Mouse (Mus musculus): ENCODE measurements at regions not wholly inside any gene's neighbourhood (a gene's known extent, or its start where the extent isn't known, plus 50 kb on each side); places are given as distances from the start of the nearest gene placed in this dataset.

DNA sequence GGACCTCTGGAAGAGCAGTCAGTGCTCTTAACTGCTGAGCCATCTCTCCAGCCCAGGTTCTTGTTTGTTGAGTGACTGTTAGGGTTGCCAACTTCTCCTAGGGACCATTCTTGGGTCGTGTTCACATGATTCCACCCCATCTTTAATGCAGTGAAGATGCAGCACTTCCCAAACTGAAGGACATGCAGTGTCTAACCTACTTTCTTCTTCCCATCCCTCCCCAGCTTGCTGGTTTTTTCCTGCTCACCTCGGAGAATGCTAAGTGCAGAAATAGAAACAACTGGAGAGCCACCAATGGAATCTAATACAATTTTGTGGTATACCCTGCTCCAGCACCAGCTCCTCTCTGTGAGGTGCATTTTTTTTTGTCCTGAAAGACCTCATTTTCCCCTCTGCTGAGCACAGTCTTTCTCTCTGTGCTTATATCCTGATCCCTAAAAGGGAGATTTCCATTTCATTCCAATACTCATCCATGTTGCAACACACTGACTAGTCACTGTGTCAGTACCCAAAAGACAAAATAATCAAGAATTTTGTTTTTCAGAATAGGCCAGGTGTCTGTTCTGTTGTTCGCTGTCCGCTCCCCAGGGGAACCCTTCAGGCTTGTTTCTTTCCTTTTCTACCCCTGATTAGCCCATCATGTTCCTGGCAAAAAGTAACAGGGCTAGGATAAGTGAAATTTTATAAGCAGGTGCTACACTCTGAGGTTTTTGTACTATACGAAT, 263.6 kb downstream of the Pth2r start:
- H3K79me2 ChIP-seq (ENCODE audit: control insufficient read depth, insufficient read depth), result no peaks in the 10 kb centered on the region
- H3K4me3 ChIP-seq, result no peak overlapping the region
- no peaks in the 10 kb centered on the region for H3K27me3 ChIP-seq (ENCODE audit: control insufficient read depth, insufficient read depth, insufficient read length)
- no peaks in the 10 kb centered on the region for H3K36me3 ChIP-seq (ENCODE audit: control insufficient read depth, insufficient read depth)
- H3ac ChIP-seq (ENCODE audit: control insufficient read depth, insufficient read length), result no peak overlapping the region
- H3K4me2 ChIP-seq (ENCODE audit: low read depth), result no peak overlapping the region
- TF ChIP-seq MYOD1 (IDR thresholded peaks at IDR 0.05; ENCODE audit: control insufficient read depth in 1 of 3, insufficient read length in 2 of 3, low read depth in 2 of 3), result no peak
- TF ChIP-seq USF1 (IDR thresholded peaks at IDR 0.05; ENCODE audit: low read depth), result no peak
- TF ChIP-seq MYOG (IDR thresholded peaks at IDR 0.05; ENCODE audit: control insufficient read depth in 1 of 3, insufficient read depth in 1 of 3, insufficient read length in 2 of 3, low read depth in 2 of 3), result no peak
- TF ChIP-seq TCF12 (IDR thresholded peaks at IDR 0.05; ENCODE audit: insufficient read depth, poor library complexity, severe bottlenecking), result no peak
- TF ChIP-seq SRF (IDR thresholded peaks at IDR 0.05; ENCODE audit: control insufficient read depth, insufficient read length, low read depth), result no peak
- TF ChIP-seq E2F4 (IDR thresholded peaks at IDR 0.05; ENCODE audit: insufficient read depth), result no peak
- TF ChIP-seq REST (IDR thresholded peaks at IDR 0.05; ENCODE audit: insufficient read depth, insufficient read length), result no peak
- TF ChIP-seq POLR2A (IDR thresholded peaks at IDR 0.05; ENCODE audit: insufficient read length, low read depth), result no peak
- no peak for TF ChIP-seq POLR2AphosphoS2 (IDR thresholded peaks at IDR 0.05; ENCODE audit: insufficient read length, low read depth)
- TF ChIP-seq CEBPB (IDR thresholded peaks at IDR 0.05; ENCODE audit: insufficient read depth, poor library complexity, severe bottlenecking), result no peak
- TF ChIP-seq TCF3 (IDR thresholded peaks at IDR 0.05; ENCODE audit: insufficient read length, low read depth), result no peak
- no peak for TF ChIP-seq MAX (IDR thresholded peaks at IDR 0.05; ENCODE audit: low read depth)

DNA sequence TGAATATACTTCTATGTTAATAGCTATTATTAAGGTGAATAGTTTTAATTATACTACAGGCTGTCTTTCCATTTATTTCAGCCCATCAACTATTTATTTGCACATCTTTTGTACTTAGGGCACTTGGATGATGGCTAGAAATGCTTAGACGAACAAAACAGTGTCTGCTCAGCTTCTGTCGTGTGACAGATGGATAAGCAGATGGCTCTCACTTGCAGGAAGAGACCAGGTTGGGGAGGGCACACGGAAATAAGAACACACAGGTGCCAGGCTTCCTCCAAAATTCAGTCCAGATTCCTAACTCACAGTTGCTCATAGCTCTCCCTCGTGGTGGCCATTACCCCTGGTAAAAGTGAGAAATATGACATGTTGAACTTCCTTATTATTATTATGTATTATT, 267.0 kb downstream of the Pth2r start:
- TF ChIP-seq MAX (IDR thresholded peaks at IDR 0.05; ENCODE audit: low read depth) (no peak), POLR2A (IDR thresholded peaks at IDR 0.05; ENCODE audit: insufficient read length, low read depth) (no peak), REST (IDR thresholded peaks at IDR 0.05; ENCODE audit: insufficient read depth, insufficient read length) (no peak), POLR2AphosphoS2 (IDR thresholded peaks at IDR 0.05; ENCODE audit: insufficient read length, low read depth) (no peak), TCF12 (IDR thresholded peaks at IDR 0.05; ENCODE audit: insufficient read depth, poor library complexity, severe bottlenecking) (no peak), MYOG (IDR thresholded peaks at IDR 0.05; ENCODE audit: control insufficient read depth in 1 of 3, insufficient read depth in 1 of 3, insufficient read length in 2 of 3, low read depth in 2 of 3) (no peak), MYOD1 (IDR thresholded peaks at IDR 0.05; ENCODE audit: control insufficient read depth in 1 of 3, insufficient read length in 2 of 3, low read depth in 2 of 3) (no peak), USF1 (IDR thresholded peaks at IDR 0.05; ENCODE audit: low read depth) (no peak)
- H3K4me3 ChIP-seq, result no peak overlapping the region
- H3K4me2 ChIP-seq (ENCODE audit: low read depth), result no peak overlapping the region
- no peaks in the 10 kb centered on the region for H3K27me3 ChIP-seq (ENCODE audit: control insufficient read depth, insufficient read depth, insufficient read length)
- H3K36me3 ChIP-seq (ENCODE audit: control insufficient read depth, insufficient read depth), result no peaks in the 10 kb centered on the region
- no peaks in the 10 kb centered on the region for H3K79me2 ChIP-seq (ENCODE audit: control insufficient read depth, insufficient read depth)
- H3ac ChIP-seq (ENCODE audit: control insufficient read depth, insufficient read length), result no peak overlapping the region

DNA sequence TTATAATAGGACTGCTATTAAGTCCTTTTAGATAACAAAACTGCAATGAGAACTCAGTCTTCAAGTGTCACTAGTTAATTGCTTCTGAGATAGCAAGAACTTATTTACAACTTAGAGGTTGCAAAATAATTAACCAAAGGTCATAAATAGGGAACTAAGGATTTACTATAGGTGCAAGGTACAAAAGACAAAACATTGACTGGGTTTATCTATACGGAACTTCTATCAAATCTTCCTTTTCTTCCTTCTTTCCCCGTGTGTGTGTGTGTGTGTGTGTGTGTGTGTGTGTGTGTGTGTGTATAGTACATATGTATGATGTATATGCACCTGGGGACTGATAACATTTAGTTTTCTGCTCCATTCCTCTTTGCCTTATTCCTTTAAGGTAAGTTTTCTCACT, 305.5 kb downstream of the Pth2r start:
- Histone ChIP-seq H3ac (ENCODE audit: control insufficient read depth, insufficient read length) (no peak overlapping the region), H3K4me3 (no peak overlapping the region)
- TF ChIP-seq MYOG (IDR thresholded peaks at IDR 0.05; ENCODE audit: control insufficient read depth in 1 of 3, insufficient read depth in 1 of 3, insufficient read length in 2 of 3, low read depth in 2 of 3) (no peak), E2F4 (IDR thresholded peaks at IDR 0.05; ENCODE audit: insufficient read depth) (no peak), POLR2A (IDR thresholded peaks at IDR 0.05; ENCODE audit: insufficient read length, low read depth) (no peak), REST (IDR thresholded peaks at IDR 0.05; ENCODE audit: insufficient read depth, insufficient read length) (no peak), TCF12 (IDR thresholded peaks at IDR 0.05; ENCODE audit: insufficient read depth, poor library complexity, severe bottlenecking) (no peak), SRF (IDR thresholded peaks at IDR 0.05; ENCODE audit: control insufficient read depth, insufficient read length, low read depth) (no peak), USF1 (IDR thresholded peaks at IDR 0.05; ENCODE audit: low read depth) (no peak), MYOD1 (IDR thresholded peaks at IDR 0.05; ENCODE audit: control insufficient read depth in 1 of 3, insufficient read length in 2 of 3, low read depth in 2 of 3) (no peak), CEBPB (IDR thresholded peaks at IDR 0.05; ENCODE audit: insufficient read depth, poor library complexity, severe bottlenecking) (no peak), TCF3 (IDR thresholded peaks at IDR 0.05; ENCODE audit: insufficient read length, low read depth) (no peak)

DNA sequence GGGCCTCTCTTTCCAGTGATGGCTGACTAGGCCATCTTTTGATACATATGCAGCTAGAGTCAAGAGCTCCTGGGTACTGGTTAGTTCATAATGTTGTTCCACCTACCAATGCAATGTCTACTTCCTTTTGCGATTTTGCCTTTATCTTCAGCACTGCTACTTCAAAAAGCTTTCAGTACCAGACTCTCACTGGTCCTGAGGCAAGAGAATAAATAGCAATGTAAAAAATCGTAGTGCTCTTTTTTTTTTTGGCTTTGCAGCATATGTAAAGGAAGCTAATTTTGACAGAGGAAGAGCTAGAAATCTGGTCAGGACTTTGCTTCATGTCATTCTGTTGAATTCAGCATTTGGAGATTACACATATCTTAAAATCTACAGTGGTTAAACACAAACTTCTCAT, 291.0 kb upstream of the Crygf start:
- Histone ChIP-seq H3ac (ENCODE audit: control insufficient read depth, insufficient read length) (no peak overlapping the region), H3K79me2 (ENCODE audit: control insufficient read depth, insufficient read depth) (no peaks in the 10 kb centered on the region), H3K36me3 (ENCODE audit: control insufficient read depth, insufficient read depth) (no peaks in the 10 kb centered on the region), H3K4me2 (ENCODE audit: low read depth) (no peak overlapping the region), H3K4me3 (no peak overlapping the region), H3K27me3 (ENCODE audit: control insufficient read depth, insufficient read depth, insufficient read length) (no peaks in the 10 kb centered on the region)
- no peak for TF ChIP-seq POLR2AphosphoS2 (IDR thresholded peaks at IDR 0.05; ENCODE audit: insufficient read length, low read depth)
- TF ChIP-seq CEBPB (IDR thresholded peaks at IDR 0.05; ENCODE audit: insufficient read depth, poor library complexity, severe bottlenecking), result no peak
- TF ChIP-seq SRF (IDR thresholded peaks at IDR 0.05; ENCODE audit: control insufficient read depth, insufficient read length, low read depth), result no peak
- no peak for TF ChIP-seq TCF3 (IDR thresholded peaks at IDR 0.05; ENCODE audit: insufficient read length, low read depth)
- TF ChIP-seq MYOD1 (IDR thresholded peaks at IDR 0.05; ENCODE audit: control insufficient read depth in 1 of 3, insufficient read length in 2 of 3, low read depth in 2 of 3), result no peak
- TF ChIP-seq USF1 (IDR thresholded peaks at IDR 0.05; ENCODE audit: low read depth), result no peak
- no peak for TF ChIP-seq POLR2A (IDR thresholded peaks at IDR 0.05; ENCODE audit: insufficient read length, low read depth)
- TF ChIP-seq MAX (IDR thresholded peaks at IDR 0.05; ENCODE audit: low read depth), result no peak
- no peak for TF ChIP-seq E2F4 (IDR thresholded peaks at IDR 0.05; ENCODE audit: insufficient read depth)
- TF ChIP-seq MYOG (IDR thresholded peaks at IDR 0.05; ENCODE audit: control insufficient read depth in 1 of 3, insufficient read depth in 1 of 3, insufficient read length in 2 of 3, low read depth in 2 of 3), result no peak
- no peak for TF ChIP-seq TCF12 (IDR thresholded peaks at IDR 0.05; ENCODE audit: insufficient read depth, poor library complexity, severe bottlenecking)

More for the DNA sequence above, 305.5 kb downstream of the Pth2r start:
- H3K36me3 ChIP-seq (ENCODE audit: control insufficient read depth, insufficient read depth), result no peaks in the 10 kb centered on the region
- no peak overlapping the region for H3K4me2 ChIP-seq (ENCODE audit: low read depth)
- H3K79me2 ChIP-seq (ENCODE audit: control insufficient read depth, insufficient read depth), result no peaks in the 10 kb centered on the region
- no peaks in the 10 kb centered on the region for H3K27me3 ChIP-seq (ENCODE audit: control insufficient read depth, insufficient read depth, insufficient read length)

All from myocyte (in vitro differentiated cells).